Mouse (Mus musculus) CD4-positive, CD25-positive, alpha-beta regulatory T cell, adult 4 months (primary cell): ENCODE results near the gene Rab3b. TPM values are rescaled to one million over a fixed set of nuclear protein-coding genes. Genes with fewer than 3 reads are reported as not detected.
"Not testable (repeated sequence)": the region's sequence is repeated elsewhere in the genome, so short reads cannot be mapped to it uniquely, and the experiment has no call there.

ENCODE experiments used
- ATAC-seq: one replicate; pipeline ENCODE4 v1.8.0; 2017
- polyA plus RNA-seq, 2 experiments: library from polyadenylated mRNA; unstranded; fragments of 100-300 nt; shearing (Covaris generic); gene quantifications; one replicate each; pipeline ENCODE4 v1.2.1; 2017

Rab3b gene
- polyA plus RNA-seq, 2 experiments from 2014 or later, result not detected

DNA sequence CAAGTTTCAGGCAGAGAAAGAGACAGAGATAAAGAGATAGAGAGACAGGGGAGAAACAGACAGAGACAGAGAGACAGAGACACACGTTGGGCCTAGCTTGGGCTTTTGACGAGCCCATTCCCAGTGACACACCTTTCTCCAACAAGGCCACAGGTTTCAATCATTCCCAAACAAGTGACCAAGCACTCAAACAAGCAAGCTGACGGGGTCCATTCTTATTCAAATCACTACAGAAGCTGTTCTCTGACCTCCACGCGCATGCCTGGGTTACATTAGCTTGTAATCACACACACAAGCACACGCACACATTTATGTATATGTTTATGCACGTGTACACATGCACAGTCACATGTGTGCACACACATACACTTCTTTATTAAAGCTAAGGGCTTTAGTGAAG is 21.6 kb downstream of the Rab3b start:
- no peak for ATAC-seq

GRCm38 (mm10) chr4:108902886-108903285 is 24.0 kb downstream of the Rab3b start:
- ATAC-seq, result no peak

DNA sequence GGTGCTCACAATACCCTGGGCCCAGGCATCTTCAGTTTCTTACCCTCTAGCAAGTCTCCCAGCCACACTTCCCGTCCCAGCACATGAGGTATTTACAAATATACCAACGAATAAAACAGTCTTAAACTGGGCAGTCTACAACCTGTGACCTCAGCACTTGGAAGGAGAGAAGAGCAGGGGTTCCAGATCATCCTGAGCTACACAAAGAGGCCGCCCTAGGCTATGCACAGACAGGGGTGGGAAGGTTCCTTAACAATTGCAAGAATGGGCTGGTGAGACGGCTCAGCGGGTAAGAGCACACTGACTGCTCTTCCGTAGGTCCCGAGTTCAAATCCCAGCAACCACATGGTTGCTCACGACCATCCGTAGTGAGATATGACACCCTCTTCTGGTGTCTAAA is 24.5 kb downstream of the Rab3b start:
- ATAC-seq, result no peak

DNA sequence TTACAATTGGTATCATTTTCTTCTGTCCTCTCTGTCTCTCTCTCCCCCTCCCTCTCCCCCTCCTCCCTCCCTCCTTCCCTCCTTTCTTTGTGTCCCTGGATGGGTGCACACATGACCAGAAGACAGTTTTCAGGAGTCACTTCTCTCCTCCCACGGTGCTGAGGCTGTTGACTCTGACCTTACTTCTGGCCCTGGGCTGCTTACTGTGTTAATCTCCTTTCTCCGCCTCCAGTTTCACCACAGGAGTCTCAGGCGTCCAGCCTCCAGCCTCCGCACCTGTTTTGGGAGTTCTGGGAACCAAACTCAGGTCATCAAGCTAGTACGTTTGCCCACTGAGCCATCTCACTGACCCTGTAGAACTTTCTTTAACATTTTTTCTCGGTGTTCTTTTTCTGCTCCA is 25.2 kb downstream of the Rab3b start:
- ATAC-seq, result no peak

- no peak for ATAC-seq
Observed at GRCm38 (mm10) chr4:108904790-108905189, 25.9 kb downstream of the Rab3b start.

- ATAC-seq, result no peak
Observed at GRCm38 (mm10) chr4:108905859-108906258, 27.0 kb downstream of the Rab3b start.

- ATAC-seq, result no peak
Observed at GRCm38 (mm10) chr4:108907475-108907874, 28.6 kb downstream of the Rab3b start.

DNA sequence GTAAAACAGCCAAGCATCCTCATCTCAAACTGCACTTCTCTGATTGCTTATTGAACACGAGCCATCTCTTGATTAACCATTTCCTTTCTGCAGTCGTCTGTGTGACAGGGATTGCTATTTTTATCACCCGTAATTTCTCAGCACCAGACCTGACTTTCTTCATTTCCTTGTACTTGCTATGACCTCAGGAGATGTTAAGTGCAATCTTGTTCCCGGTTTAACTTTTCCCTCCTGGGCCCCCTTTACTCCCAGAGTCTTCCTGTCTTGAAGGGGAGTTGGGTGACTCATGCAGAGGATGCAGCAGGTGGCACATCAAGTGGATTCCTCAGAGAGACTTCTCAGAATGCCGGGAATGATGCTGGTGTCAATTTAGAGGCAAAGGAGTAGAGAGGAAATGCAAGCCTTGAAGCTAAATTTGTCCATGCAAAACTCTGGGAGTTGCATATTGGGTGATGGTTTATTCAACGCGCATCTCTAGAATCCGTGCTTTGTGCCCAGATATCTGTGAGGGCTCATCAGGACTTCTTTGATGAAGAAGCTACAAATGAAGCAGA is 31.1 kb downstream of the Rab3b start:
- no peak for ATAC-seq

DNA sequence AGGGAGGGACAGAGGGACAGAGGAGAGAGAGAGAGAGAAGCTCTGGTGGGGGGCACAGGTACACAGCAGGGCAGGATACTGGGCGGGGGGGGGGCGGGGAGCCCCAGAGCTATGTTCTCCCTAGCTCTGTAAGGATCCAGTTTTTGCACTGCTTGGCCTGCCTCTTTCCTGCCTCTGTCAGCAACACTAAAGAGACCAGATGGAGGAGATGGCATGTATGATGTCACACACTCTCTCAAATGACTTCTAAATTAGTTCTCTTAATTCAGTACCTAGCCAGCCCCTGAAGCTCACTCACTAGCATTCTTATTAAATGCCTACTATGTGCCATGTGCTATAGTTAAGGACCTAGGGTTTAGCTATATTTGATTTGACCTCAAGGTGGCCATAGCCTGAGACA is 33.0 kb downstream of the Rab3b start:
- ATAC-seq, result no peak

DNA sequence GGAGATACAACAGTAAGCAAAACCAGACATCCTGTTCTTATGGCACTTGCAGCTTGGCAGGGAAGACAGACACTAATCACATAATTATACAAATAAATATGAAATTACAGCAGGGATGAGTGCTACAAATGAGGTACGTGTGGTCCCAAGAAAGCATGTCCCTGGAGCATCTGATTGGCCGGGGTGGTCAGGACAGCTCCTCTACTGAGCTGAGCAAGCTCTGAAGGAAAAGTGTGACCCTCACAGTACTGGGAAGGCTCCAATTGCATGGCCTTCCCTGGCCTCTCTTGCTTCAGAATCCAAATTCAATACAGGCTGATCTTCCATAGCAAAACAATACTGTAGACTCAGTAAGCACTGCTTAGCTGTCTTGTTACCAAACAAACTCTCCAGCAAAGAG is 34.3 kb downstream of the Rab3b start:
- no peak for ATAC-seq

DNA sequence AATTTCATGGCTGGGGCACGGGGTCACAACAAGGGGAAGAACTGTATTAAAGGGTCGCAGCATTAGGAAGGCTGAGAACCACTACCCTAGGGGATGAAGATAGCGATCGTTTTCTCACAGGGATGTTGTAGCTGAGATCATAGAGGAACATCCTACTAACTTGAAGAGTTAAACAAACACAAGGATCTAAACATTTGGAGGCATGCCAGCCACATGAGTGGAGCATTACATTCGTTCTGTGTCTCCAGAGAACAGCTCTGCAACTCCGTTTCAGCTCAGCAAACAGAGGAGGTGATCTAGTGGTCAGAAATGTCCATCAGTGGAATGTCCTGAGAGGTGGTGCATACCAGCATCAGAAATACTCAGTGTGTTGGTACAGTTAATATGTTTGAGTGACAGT is 35.5 kb downstream of the Rab3b start:
- no peak for ATAC-seq

- no peak for ATAC-seq
Observed at GRCm38 (mm10) chr4:108915101-108915500, 36.2 kb downstream of the Rab3b start.

- no peak for ATAC-seq
Observed at GRCm38 (mm10) chr4:108917654-108918053, 38.8 kb downstream of the Rab3b start.

DNA sequence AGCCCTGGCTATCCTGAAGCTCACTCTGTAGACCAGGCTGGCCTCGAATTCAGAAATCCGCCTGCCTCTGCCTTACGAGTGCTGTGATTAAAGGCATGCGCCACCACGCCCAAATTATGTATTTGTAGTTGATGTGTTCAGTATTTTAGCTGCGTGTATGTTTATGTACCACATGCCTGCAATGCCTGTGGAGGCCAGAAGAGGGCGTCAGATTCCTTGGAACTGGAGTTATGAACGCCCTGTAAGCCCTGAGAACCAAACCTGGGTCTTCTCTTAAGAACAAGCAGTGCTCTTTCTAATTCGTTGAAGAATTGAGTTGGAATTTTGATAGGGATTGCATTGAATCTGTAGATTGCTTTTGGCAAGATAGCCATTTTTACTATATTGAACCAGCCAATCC is 49.1 kb downstream of the Rab3b start:
- ATAC-seq, result not testable (repeated sequence)

- no peak for ATAC-seq
Observed at GRCm38 (mm10) chr4:108933163-108933562, 54.3 kb downstream of the Rab3b start.

DNA sequence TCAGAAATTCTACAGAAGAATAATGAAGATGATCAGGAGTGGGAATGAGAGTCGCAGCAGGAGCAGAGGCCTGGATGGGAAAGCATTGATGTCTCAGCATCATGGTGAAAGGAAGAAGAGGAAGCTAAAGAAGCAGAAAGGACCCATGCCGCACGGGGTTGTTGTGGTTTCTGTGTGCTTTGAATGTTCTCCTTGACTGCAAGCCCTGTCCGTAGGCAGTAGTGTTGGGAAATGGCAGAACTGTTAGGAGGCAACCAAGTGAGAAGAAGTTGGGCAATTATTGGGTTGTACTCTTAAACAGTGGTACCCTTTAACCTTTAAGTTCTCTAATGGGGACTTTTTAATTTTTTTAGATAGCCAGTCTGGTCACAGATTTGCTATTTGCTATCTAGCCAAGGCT is 56.0 kb downstream of the Rab3b start:
- ATAC-seq, result no peak

GRCm38 (mm10) chr4:108937848-108938771 is 59.2 kb downstream of the Rab3b start:
- no peak for ATAC-seq

- no peak for ATAC-seq
Observed at GRCm38 (mm10) chr4:108940681-108941473, 62.0 kb downstream of the Rab3b start.

DNA sequence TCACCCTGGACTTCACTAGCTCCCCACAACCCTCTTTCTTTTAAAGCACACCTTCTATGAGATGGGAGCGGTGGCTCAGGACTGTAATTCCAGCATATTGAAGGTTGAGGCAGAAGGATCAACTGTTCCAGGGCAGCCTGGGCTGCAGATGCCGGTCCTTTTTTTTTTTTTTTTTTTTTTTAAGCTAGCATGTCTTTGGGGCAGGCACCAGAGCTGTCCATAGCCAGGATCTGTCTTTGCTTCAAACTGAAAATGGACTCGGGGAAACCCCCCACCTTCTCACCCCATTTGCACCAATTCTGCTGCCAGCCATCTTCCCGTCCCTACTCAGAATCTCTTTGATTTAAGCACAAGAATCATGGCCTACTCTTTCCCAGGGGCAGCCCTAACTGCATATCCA is 63.3 kb downstream of the Rab3b start:
- no peak for ATAC-seq

DNA sequence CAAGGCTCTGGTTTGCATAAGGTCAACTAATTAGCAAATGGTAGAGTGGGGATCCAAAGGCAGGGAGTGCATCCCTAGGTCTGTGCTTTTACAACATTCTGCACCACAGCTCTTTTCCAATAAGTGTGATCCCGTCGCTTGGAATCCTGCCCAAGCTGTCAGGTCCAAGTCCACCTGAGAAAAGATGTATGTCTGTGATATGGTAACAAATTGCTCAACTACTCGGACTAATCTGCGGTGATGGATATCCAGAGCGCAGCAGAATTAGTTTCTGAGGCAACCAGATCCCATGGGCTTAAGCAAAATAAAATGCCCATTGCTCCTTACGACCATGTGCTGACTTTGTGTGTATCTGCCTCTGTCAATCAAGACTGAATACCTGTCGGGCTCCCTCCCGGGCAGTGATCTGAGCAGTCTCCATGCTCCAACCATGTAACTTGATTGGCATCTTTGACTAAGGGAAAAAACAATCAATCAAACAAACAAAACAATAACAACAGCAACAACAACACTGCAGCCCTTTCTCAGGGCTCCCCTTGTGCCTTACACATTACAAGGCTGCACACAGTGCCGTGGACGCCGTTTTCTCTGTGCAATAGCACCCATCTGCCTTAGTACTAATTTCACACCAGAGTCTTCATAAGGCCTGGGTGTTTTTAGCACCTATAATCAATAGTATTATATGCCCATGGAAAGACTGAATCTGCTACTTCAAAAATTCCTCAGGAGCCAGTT is 64.3 kb downstream of the Rab3b start:
- ATAC-seq, result no peak

DNA sequence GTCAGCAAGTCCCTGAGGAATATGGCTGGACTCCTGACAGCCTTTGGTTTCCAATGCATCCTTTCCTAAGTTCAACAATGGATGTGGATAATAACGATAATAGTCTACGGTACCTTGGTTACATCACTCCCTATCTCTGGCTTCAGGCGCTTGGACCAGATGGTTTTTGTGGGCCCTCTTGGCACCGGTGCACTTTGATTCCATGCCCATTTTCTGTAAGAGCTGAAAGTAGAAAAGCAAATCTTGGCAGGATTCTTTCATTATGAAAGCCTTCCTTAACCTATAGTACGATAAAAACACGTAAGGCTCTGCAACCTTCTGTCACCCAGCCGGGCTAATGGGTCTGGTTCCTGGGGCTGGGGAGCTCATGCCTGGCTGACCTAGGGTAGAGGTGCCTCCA is 70.3 kb downstream of the Rab3b start:
- ATAC-seq, result no peak

GRCm38 (mm10) chr4:108950201-108950600 is 71.3 kb downstream of the Rab3b start:
- no peak for ATAC-seq

GRCm38 (mm10) chr4:108951663-108952062 is 72.8 kb downstream of the Rab3b start:
- no peak for ATAC-seq
